Mouse (Mus musculus) embryo, embryonic 11.5 days (tissue): Measurements from ENCODE around the gene Golga5.
"Not testable (repeated sequence)": the region's sequence is repeated elsewhere in the genome, so short reads cannot be mapped to it uniquely, and the experiment has no call there.

ENCODE experiments used
- DNase-seq: peaks from one replicate; pipeline ENCODE4 v3.0.0-alpha.2; 2012; ENCODE audit warnings: low read depth, low spot score

The Golga5 gene

DNA sequence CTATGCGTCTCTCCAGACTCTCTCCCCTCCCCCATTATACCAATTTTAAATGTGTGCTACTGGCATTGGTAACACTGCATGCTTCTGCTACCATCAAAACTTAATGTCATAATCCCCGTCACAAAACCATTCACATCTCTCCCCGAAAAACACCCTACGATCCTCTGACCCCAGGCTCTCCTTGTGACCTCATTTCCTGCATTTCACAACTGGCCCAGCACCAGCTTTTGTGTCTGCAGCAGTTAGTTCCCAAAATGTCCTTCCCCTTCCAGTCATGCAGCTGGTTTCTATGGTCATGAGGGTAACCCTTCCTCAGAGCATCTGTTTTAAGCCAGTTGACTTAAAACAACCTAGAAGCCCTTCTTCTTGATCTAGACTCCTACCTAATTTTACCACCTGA, 23.5 kb upstream of the Golga5 start:
- no peak for DNase-seq

GRCm38 (mm10) chr12:102450437-102450836, 18.5 kb upstream of the Golga5 start:
- DNase-seq = no peak

DNA sequence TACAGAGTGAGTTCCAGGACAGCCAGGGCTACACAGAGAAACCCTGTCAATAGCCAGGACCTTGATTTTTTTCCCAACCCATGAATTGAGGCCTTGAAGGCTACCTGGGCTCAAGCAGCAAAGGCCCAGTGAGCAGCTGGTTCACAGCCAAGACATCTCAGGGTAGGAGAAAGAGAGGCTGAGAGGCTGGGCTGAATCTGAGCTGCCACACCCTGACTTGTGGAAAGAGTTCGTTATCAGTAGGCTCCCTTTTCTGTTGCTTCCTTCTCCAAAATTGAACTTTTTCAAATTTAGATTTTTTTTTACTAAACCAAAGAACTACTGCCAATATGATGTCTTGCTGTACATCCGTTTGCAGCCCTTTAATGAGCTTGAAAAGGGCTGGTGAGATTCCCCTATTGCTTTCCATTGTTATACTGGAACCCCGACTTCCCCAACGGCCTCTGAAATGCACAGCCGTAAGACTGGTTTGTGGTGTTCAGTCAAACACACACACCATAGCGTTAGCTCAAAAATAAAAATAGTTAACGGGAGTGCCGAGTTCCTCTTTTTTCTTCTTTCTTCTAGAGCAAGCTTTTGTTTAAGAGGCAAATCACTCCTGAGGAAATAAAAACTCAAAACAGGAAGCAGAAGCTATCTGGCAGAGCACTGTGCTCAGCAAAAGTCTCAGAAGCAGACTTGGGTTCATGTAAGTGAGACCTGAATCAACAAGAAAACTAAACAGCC, 17.6 kb upstream of the Golga5 start:
- no peak for DNase-seq

DNA sequence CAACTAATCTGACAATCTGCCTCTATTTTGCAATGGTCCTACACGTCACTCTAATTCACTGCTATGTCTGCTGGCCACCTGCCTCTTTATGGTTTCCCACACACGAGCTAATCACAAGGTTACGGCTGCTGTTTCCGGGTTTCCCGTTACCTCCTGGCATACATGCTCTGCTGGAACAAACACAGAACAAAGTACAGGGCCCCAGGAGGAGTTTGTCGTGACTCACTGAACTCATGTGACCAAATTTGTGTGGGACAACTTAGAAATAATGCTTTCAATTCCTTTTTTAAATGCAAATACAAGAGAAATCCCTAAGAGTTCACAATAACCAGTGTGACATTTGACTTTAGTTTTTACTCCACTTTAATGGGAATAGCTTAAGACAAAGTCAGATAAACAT, 15.4 kb upstream of the Golga5 start:
- no peak for DNase-seq

GRCm38 (mm10) chr12:102456467-102457193, 12.3 kb upstream of the Golga5 start:
- DNase-seq = no peak

DNA sequence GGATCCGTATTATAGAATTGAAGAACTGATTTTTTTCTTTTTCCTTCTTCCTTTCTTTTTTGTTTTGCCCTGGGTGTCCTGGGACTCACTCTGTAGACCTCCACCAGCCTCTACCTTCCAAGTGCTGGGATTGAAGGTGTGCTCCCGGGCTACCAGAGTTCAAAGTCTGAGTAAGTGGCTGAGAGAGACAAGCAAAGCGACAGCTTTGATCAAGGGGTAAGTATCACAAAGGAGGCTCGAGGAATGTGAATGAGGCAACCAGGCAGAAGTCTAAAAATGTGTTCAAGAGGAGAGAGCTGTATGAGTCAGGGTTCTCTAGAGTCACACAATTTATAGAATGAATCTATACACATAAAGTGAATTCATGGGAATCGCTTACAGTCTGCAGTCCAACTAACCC, 8.9 kb upstream of the Golga5 start:
- no peak for DNase-seq

DNA sequence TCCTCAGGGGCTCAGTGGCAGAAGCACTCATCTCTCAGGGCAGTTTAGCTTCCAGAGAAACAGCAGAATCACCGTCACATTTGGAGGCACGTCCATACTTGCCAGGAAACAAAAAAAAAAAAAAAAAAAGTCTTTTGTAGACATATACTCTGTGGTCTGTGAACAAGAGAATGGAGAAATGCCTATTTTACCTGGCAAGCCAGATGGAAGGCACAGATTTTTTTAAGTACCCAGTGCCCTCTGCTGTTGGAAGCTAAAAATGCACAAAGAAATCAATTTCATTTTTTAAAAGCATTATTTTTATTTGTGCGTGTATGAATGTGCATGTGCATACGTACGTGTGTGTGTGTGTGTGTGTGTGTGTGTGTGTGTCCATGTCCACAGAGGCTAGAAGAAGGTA, 7.8 kb upstream of the Golga5 start:
- DNase-seq = no peak

- no peak for DNase-seq
Observed at GRCm38 (mm10) chr12:102464650-102465049, 4.3 kb upstream of the Golga5 start.

- DNase-seq = no peak
Observed at GRCm38 (mm10) chr12:102468136-102468535, 799 bp upstream of the Golga5 start.

DNA sequence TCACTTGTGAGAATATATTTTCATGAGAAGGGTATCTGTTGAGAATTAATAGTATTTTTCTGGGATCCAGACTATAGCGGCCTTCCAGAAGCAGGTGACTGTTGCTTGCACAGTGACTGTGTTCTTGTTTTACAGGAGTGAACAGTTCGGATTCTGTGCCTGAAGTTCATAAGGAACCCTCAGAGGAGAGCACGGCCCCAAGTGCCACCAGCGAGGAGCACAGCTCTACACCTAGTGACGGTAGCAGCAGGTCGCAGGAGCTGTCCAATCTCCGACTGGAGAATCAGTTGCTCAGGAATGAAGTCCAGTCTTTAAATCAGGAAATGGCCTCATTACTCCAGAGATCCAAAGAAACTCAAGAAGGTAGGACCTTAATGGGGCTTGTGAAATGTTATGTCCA, 5.5 kb downstream of the Golga5 start:
- no peak for DNase-seq

GRCm38 (mm10) chr12:102480481-102480880, 11.5 kb downstream of the Golga5 start:
- DNase-seq = no peak

DNA sequence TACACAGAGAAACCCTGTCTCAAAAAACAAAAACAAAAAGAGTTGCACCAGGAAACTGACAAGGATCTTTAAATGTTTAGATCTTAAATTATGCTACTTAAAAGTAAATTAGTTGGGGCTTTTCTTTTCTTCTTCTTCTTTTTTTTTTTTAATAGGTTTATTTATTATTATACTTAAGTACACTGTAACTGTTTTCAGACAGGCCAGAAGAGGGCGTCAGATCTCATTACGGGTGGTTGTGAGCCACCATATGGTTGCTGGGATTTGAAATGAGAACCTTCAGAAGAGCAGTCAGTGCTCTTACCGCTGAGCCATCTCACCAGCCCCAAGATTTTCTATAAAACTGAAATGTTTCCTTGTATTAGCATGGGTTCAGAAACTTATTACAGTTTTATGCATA, 16.0 kb downstream of the Golga5 start:
- DNase-seq = no peak

- no peak for DNase-seq
Observed at GRCm38 (mm10) chr12:102491911-102492310, 23.0 kb downstream of the Golga5 start.

- not testable (repeated sequence) for DNase-seq
Observed at GRCm38 (mm10) chr12:102495754-102496153, 26.8 kb downstream of the Golga5 start.

GRCm38 (mm10) chr12:102497905-102498304, 29.0 kb downstream of the Golga5 start:
- no peak for DNase-seq

- peak; percentile 9 for DNase-seq
Observed at GRCm38 (mm10) chr12:102498726-102499125, 29.8 kb downstream of the Golga5 start.

DNA sequence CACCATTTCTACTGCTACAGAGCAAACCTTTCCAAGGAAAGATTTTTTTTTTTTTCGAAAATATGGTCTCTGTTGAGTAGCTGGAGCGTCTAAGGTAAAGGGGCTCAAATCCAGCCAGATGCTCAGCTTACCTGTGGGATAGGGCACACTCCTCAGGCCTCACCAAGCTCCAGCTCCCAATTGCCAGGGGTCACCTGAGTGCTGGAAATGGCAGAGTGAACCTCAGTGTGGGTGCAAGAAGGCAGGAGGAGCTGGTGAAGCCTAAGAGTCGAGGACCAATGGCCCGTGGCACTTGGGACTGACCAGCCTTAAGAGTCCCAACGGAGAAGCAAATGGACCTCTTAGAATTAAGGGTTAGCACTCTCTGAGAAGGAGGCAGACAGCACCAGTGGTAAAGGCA, 30.3 kb downstream of the Golga5 start:
- no peak for DNase-seq

DNA sequence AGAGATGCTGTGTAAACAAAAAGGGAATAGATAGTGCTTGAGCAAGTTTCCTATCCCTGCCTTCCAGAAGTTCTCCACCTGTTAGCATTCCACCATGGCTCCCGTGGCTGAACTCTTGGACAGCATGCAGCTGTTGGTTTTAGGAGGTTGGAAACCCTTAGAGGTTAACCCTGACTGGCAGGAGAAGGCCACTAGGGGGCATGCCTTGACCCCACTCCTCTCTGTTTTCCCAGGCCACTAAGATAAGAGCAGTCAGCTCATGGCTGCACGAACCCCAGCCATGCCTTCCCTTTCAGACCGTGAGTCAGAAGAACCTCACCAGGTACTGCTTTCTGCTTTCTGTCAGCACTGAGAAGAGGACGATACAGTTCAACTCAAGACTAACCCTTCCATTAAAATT, 30.8 kb downstream of the Golga5 start:
- no peak for DNase-seq

DNA sequence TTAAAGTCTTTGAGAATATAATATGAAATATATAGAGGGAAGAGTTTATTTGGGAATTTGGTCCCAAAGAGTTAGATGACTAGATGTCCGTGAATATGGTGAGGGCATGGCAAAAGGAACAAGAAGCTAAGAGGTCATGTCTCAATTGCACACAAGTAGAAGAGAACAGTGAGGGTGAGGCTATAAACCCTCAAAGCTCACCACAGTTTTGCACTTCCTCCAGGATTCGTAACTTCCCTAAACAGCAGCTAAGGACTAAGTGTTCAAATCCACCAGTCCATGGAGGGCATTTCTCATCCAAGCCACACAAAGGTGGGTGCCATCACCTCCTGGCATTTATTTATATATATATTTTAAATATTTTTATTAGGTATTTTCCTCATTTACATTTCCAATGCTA, 32.1 kb downstream of the Golga5 start:
- no peak for DNase-seq

- DNase-seq = no peak
Observed at GRCm38 (mm10) chr12:102501848-102502595, 33.1 kb downstream of the Golga5 start.

DNA sequence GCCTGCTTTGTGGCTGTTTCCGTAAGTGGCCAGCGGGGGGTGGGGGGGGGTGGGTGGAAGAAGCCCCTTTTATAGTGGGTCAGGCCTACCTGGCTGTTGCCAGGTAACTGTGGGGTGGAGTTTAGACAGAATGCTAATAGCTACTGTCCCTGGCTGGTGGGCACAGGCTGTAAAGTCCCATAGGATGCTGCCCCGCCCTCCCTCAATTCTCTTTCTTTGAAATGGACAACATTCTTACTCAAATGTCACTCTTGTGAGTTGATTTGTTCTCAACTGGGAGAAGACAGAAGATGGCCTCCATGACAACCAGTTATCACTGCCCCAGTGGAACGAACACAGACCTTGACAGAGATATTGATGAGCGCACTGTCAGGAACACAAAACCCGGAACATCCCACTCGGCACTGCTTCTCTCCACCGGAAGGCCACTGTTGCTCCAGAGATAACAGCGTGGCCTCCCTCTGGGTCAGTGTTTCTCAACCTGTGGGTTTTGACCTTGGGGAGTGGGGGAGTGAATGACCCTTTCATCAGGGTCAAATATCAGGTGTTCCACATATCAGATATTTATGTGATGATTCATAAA, 36.3 kb downstream of the Golga5 start:
- DNase-seq = no peak

DNA sequence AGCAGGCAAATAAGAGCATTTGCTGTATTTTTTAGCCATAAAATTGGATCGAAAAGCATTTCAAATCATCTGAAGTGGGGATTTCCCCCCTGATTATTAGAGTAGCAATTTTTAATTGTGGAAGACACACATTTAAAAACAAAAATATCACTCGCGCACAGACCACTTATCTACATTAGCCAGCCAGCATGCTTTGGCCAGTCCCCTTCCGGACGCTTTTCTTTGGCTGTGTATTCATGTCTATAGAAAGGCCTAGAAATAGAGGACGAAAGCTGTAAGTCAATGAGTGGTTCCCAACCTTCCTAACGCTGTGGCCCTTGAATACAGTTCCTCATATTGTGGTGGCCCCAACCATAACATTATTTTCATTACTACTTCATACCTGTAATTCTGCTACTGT, 37.0 kb downstream of the Golga5 start:
- no peak for DNase-seq
